Mouse (Mus musculus) CH12.LX (cell line): ENCODE data around the gene Eloa. TPM values are rescaled to one million over a fixed set of nuclear protein-coding genes. Genes with fewer than 3 reads are reported as not detected.

Source experiments
- DNase-seq: peaks from one replicate; pipeline ENCODE4 v3.0.0-alpha.2; 2013; ENCODE audit errors: extremely low read depth
- H3K27ac ChIP-seq: 2 replicates; pipeline ENCODE4 v1.5.1; 2012; ENCODE audit warnings: low read depth, mild to moderate bottlenecking, control low read depth, moderate library complexity; ENCODE audit not compliant: insufficient read depth
- H3K27me3 ChIP-seq: replicated peaks from 2 replicates; pipeline ENCODE3; 2012; ENCODE audit warnings: inconsistent platforms
- H3K36me3 ChIP-seq, 2 experiments: replicated peaks in 1 of 2; 2 replicates each; pipeline versions ENCODE3 to v1.6.1; 2012; ENCODE audit warnings: inconsistent platforms in 1 of 2, low read length in 1 of 2, mild to moderate bottlenecking in 1 of 2, mixed read lengths in 1 of 2, moderate library complexity in 1 of 2; ENCODE audit not compliant: control insufficient read depth in 1 of 2, insufficient read depth in 1 of 2
- H3K4me1 ChIP-seq, 2 experiments: 2 replicates each; pipeline ENCODE4 v1.6.1; 2012; ENCODE audit warnings: inconsistent platforms in 1 of 2, moderate library complexity in 1 of 2; ENCODE audit not compliant: insufficient read depth in 2 of 2, control insufficient read depth in 1 of 2
- H3K4me2 ChIP-seq: 2 replicates; pipeline ENCODE4 v1.6.1; 2012; ENCODE audit warnings: low read depth, mild to moderate bottlenecking, control low read depth; ENCODE audit not compliant: poor library complexity, insufficient read depth, severe bottlenecking
- H3K4me3 ChIP-seq, 3 experiments: fragments of 150-350 bp in 1 of 3; sonication (generic) in 1 of 3; replicated peaks in 1 of 3; 2 replicates each; pipeline versions ENCODE3 to v1.5.1; 2011 to 2012; ENCODE audit warnings: low read depth in 2 of 3, low read length in 2 of 3, mild to moderate bottlenecking in 2 of 3, moderate library complexity in 2 of 3, control low read depth in 1 of 3, improper control_type of control experiment in 1 of 3, inconsistent platforms in 1 of 3, mixed read lengths in 1 of 3; ENCODE audit not compliant: poor library complexity in 1 of 3
- H3K79me2 ChIP-seq: replicated peaks from 2 replicates; pipeline ENCODE4 v1.6.1; 2012; ENCODE audit warnings: mild to moderate bottlenecking, moderate library complexity; ENCODE audit not compliant: control insufficient read depth, poor library complexity, insufficient read depth, severe bottlenecking; ENCODE audit errors: extremely low read depth
- H3K9ac ChIP-seq: 2 replicates; pipeline ENCODE4 v1.6.1; 2012; ENCODE audit warnings: low read depth, mild to moderate bottlenecking, control low read depth, moderate library complexity; ENCODE audit not compliant: insufficient read depth
- H3K9me3 ChIP-seq: replicated peaks from 2 replicates; pipeline ENCODE3; 2012; ENCODE audit warnings: low read length, inconsistent platforms, mixed read lengths
- BHLHE40 ChIP-seq: IDR thresholded peaks from 2 replicates; pipeline ENCODE4 v1.6.1; 2011; ENCODE audit warnings: mild to moderate bottlenecking, low read depth, low read length, improper control_type of control experiment
- CHD2 ChIP-seq: IDR thresholded peaks from 2 replicates; pipeline ENCODE4 v1.6.1; 2011; ENCODE audit warnings: low read length, improper control_type of control experiment
- E2F4 ChIP-seq: IDR thresholded peaks from 2 replicates; pipeline ENCODE4 v1.6.1; 2011; ENCODE audit warnings: low read depth, low read length, improper control_type of control experiment; ENCODE audit not compliant: insufficient replicate concordance
- GABPA ChIP-seq: IDR thresholded peaks from 2 replicates; pipeline ENCODE4 v1.6.1; 2012; ENCODE audit warnings: low read depth, low read length, improper control_type of control experiment, inconsistent platforms; ENCODE audit not compliant: insufficient replicate concordance
- IRF4 ChIP-seq: IDR thresholded peaks from 2 replicates; pipeline ENCODE4 v1.6.1; 2014; ENCODE audit warnings: low read depth, mild to moderate bottlenecking, inconsistent platforms, low read length, improper control_type of control experiment
- JUN ChIP-seq: IDR thresholded peaks from 2 replicates; pipeline ENCODE4 v1.6.1; 2011; ENCODE audit warnings: low read depth, mild to moderate bottlenecking, low read length, improper control_type of control experiment, moderate library complexity; ENCODE audit not compliant: insufficient read depth
- KAT2A ChIP-seq: IDR thresholded peaks from 2 replicates; pipeline ENCODE4 v1.6.1; 2012; ENCODE audit warnings: low read length, improper control_type of control experiment, inconsistent platforms; ENCODE audit not compliant: insufficient replicate concordance
- MAX ChIP-seq: IDR thresholded peaks from 2 replicates; pipeline ENCODE4 v1.6.1; 2011; ENCODE audit warnings: low read length, improper control_type of control experiment
- MAZ ChIP-seq: IDR thresholded peaks from 2 replicates; pipeline ENCODE4 v1.6.1; 2012; ENCODE audit warnings: low read depth, mild to moderate bottlenecking, inconsistent platforms, low read length, improper control_type of control experiment, moderate library complexity
- MXI1 ChIP-seq: IDR thresholded peaks from 2 replicates; pipeline ENCODE4 v1.6.1; 2011; ENCODE audit warnings: mild to moderate bottlenecking, low read depth, low read length, improper control_type of control experiment
- MYC ChIP-seq: IDR thresholded peaks from 2 replicates; pipeline ENCODE4 v1.6.1; 2011; ENCODE audit warnings: low read depth, mild to moderate bottlenecking, improper control_type of control experiment, low read length
- NELFE ChIP-seq: IDR thresholded peaks from 2 replicates; pipeline ENCODE4 v1.6.1; 2011; ENCODE audit warnings: low read depth, low read length, improper control_type of control experiment
- NRF1 ChIP-seq: IDR thresholded peaks from 2 replicates; pipeline ENCODE4 v1.6.1; 2014; ENCODE audit warnings: low read depth, mild to moderate bottlenecking, inconsistent platforms, low read length, improper control_type of control experiment, moderate library complexity
- PAX5 ChIP-seq: IDR thresholded peaks from 2 replicates; pipeline ENCODE4 v1.6.1; 2012; ENCODE audit warnings: low read length, inconsistent platforms, mixed read lengths
- POLR2A ChIP-seq: IDR thresholded peaks from 2 replicates; pipeline ENCODE4 v1.6.1; 2011; ENCODE audit warnings: low read depth, mild to moderate bottlenecking, improper control_type of control experiment, low read length
- RAD21 ChIP-seq: IDR thresholded peaks from 2 replicates; pipeline ENCODE4 v1.6.1; 2011; ENCODE audit warnings: low read depth, mild to moderate bottlenecking, low read length, improper control_type of control experiment, moderate library complexity
- RCOR1 ChIP-seq: conservative IDR thresholded peaks from 2 replicates; pipeline ENCODE4 v1.6.1; 2012; ENCODE audit warnings: low read depth, mild to moderate bottlenecking, inconsistent platforms, low read length, improper control_type of control experiment
- SIN3A ChIP-seq: IDR thresholded peaks from 2 replicates; pipeline ENCODE4 v1.6.1; 2012; ENCODE audit warnings: low read length, improper control_type of control experiment, inconsistent platforms
- TBP ChIP-seq: conservative IDR thresholded peaks from 2 replicates; pipeline ENCODE4 v1.6.1; 2011; ENCODE audit warnings: low read depth, low read length, improper control_type of control experiment
- TCF12 ChIP-seq: IDR thresholded peaks from 2 replicates; pipeline ENCODE4 v1.6.1; 2014; ENCODE audit warnings: low read depth, mild to moderate bottlenecking, inconsistent platforms, low read length, improper control_type of control experiment
- UBTF ChIP-seq: IDR thresholded peaks from 2 replicates; pipeline ENCODE4 v1.6.1; 2012; ENCODE audit warnings: low read depth, mild to moderate bottlenecking, inconsistent platforms, low read length, improper control_type of control experiment, moderate library complexity
- USF1 ChIP-seq: IDR thresholded peaks from 2 replicates; pipeline ENCODE4 v1.6.1; 2014; ENCODE audit warnings: low read depth, mild to moderate bottlenecking, inconsistent platforms, low read length, improper control_type of control experiment
- ZC3H11A ChIP-seq: IDR thresholded peaks from 2 replicates; pipeline ENCODE4 v1.6.1; 2012; ENCODE audit warnings: low read depth, mild to moderate bottlenecking, inconsistent platforms, low read length, improper control_type of control experiment
- ZKSCAN1 ChIP-seq: IDR thresholded peaks from 2 replicates; pipeline ENCODE4 v1.6.1; 2012; ENCODE audit warnings: low read depth, inconsistent platforms, low read length, improper control_type of control experiment, borderline replicate concordance
- ZMIZ1 ChIP-seq: IDR thresholded peaks from 2 replicates; pipeline ENCODE4 v1.6.1; 2012; ENCODE audit warnings: low read depth, mild to moderate bottlenecking, inconsistent platforms, low read length, improper control_type of control experiment
- dilution Hi-C: fragments of 300-500 bp; cut with MboI; formaldehyde crosslinking; loops from 2 replicates; pipeline ENCODE4 v1.14.3; 2020; ENCODE audit warnings: low sequenced_read_pairs; ENCODE audit not compliant: extremely low pct_unique_long_range_greater_than_20kb, extremely low pct_ligation_motif_present
- in situ Hi-C: fragments of 300-500 bp; cut with MboI; formaldehyde crosslinking; loops from 3 replicates; pipeline ENCODE4 v1.14.3; 2019; ENCODE audit warnings: low sequenced_read_pairs, low pct_ligation_motif_present, low pct_unique_long_range_greater_than_20kb, mixed read lengths
- polyA plus RNA-seq: library from polyadenylated mRNA; unstranded; fragments of >175 nt; gene quantifications from 2 replicates; pipeline ENCODE4 v1.2.1, GENCODE M21; 2012; ENCODE audit warnings: low read depth; ENCODE audit not compliant: insufficient read length
- total RNA-seq, 2 experiments: library from RNA; depleted of rRNA; stranded (reverse); fragments of 300-350 nt in 1 of 2; fragments of >200 nt in 1 of 2; gene quantifications; 2 replicates each; pipeline ENCODE4 v1.2.3; 2012 to 2014

Eloa gene
- total and polyA plus RNA-seq, 3 experiments = 45.8 to 66.2 (median 66.0) TPM

GRCm38 (mm10) chr4:135972556-135972906 is 49.0 kb downstream of the Eloa start, which contains the start of gene Lypla2 (continued):
- no peak for TF ChIP-seq RCOR1
- peak; percentile 80 for TF ChIP-seq POLR2A
- TF ChIP-seq ZMIZ1 = peak; percentile 76; the same call in 1 of the 2 replicates
- TF ChIP-seq MXI1 = peak; percentile 77
- no peak for TF ChIP-seq E2F4
- TF ChIP-seq RAD21 = no peak
- TF ChIP-seq MYC = no peak
- TF ChIP-seq KAT2A = 0 out of 2 replicates have a peak, but pooled peaks have one; percentile 60
- TF ChIP-seq GABPA = no peak; the same call in 1 of the 2 replicates
- peak; percentile 65; the same call in 1 of the 2 replicates for TF ChIP-seq TCF12
- TF ChIP-seq MAZ = peak; percentile 43; the same call in 1 of the 2 replicates
- no peak for TF ChIP-seq JUN

GRCm38 (mm10) chr4:135971805-135972555 is 49.6 kb downstream of the Eloa start:
- dilution Hi-C loops = no loop called here
- Histone ChIP-seq H3K4me1 (peaks cover 5 to 25% of the 10 kb centered on the region in 2 experiments), H3K27ac (peak overlapping the region; percentile 10; the same call in 1 of the 2 replicates), H3K27me3 (no peaks in the 10 kb centered on the region), H3K79me2 (peaks cover 17% of the 10 kb centered on the region), H3K4me3 (peak overlapping the region; percentile 79 to 90 (median 89)), H3K4me2 (peak overlapping the region; percentile 40), H3K9ac (peak overlapping the region; percentile 73), H3K9me3 (no peaks in the 10 kb centered on the region), H3K36me3 (peaks cover 53 to 70% of the 10 kb centered on the region in 2 experiments)
- in situ Hi-C loops = no loop called here
- no peak for DNase-seq
- TF ChIP-seq ZKSCAN1 (no peak), UBTF (no peak), CHD2 (no peak), GABPA (no peak), RAD21 (no peak), NELFE (no peak), JUN (no peak), PAX5 (no peak), BHLHE40 (no peak), IRF4 (0 out of 2 replicates have a peak, but pooled peaks have one; percentile 54), MAX (no peak), TBP (no peak), SIN3A (no peak), ZC3H11A (no peak), USF1 (no peak), MAZ (no peak), NRF1 (peak; percentile 60; the same call in 1 of the 2 replicates)
